Comparison of ENCODE assay signal across 1 mouse cellular context in the genomic region with DNA sequence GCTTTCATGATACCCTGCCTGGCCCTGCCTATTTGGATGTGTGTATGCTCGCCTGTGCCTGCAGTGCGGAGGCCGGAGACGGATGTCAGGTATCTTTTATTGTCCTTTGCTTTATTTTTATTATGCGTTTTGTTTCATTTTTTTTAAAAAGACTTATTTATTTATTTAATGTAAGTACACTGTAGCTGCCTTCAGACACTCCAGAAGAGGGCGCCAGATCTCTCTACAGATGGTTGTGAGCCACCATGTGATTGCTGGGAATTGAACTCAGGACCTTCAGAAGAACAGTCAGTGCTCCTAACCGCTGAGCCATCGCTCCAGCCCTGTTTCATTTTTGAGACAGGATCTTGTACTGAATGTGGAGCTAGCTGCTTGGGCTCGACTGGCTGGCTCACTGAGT.
TF ChIP-seq lines count a peak whose summit lies in the region.

No protein-coding gene starts in this region.

TF ChIP-seq in CH12.LX, 34 proteins besides CTCF, POLR2A, EP300 and RAD21:
- TF ChIP-seq IRF4 (IDR thresholded peaks at IDR 0.05; ENCODE audit: low read depth, low read length) (no peak), GABPA (IDR thresholded peaks at IDR 0.05; ENCODE audit: insufficient replicate concordance, low read depth, low read length) (no peak), USF2 (conservative IDR thresholded peaks at IDR 0.05; ENCODE audit: low read depth, low read length) (no peak), POLR2AphosphoS2 (IDR thresholded peaks at IDR 0.05; ENCODE audit: low read depth, low read length) (no peak), ZNF384 (IDR thresholded peaks at IDR 0.05; ENCODE audit: low read depth, low read length) (no peak), JUND (conservative IDR thresholded peaks at IDR 0.05; ENCODE audit: low read depth, low read length) (no peak), USF1 (IDR thresholded peaks at IDR 0.05; ENCODE audit: low read depth, low read length) (no peak), MAFK (IDR thresholded peaks at IDR 0.05; ENCODE audit: insufficient replicate concordance, low read length) (no peak), MYC (IDR thresholded peaks at IDR 0.05; ENCODE audit: low read depth, low read length) (no peak), TCF12 (IDR thresholded peaks at IDR 0.05; ENCODE audit: low read depth, low read length) (no peak), ELF1 (IDR thresholded peaks at IDR 0.05; ENCODE audit: low read depth, low read length) (no peak), CHD1 (IDR thresholded peaks at IDR 0.05; ENCODE audit: low read depth, low read length) (no peak), ZC3H11A (IDR thresholded peaks at IDR 0.05; ENCODE audit: low read depth, low read length) (no peak), CHD2 (IDR thresholded peaks at IDR 0.05; ENCODE audit: low read length) (no peak), UBTF (IDR thresholded peaks at IDR 0.05; ENCODE audit: low read depth, low read length) (no peak)
